Mouse (Mus musculus): Measurements from ENCODE around the gene Exoc6b. TPM values are rescaled to one million over a fixed set of nuclear protein-coding genes. Genes with fewer than 3 reads are reported as not detected.

The Exoc6b gene
- polyA plus RNA-seq, 1 experiment: 7.7 TPM

- Histone ChIP-seq H3K4me3 (ENCODE audit: insufficient read depth, poor library complexity, severe bottlenecking) (no peak overlapping the region), H3ac (ENCODE audit: control insufficient read depth, insufficient read length, low read depth) (no peak overlapping the region), H3K27me3 (ENCODE audit: control insufficient read depth, insufficient read depth, insufficient read length) (peaks cover 13% of the 10 kb centered on the region), H3K79me3 (ENCODE audit: low read depth) (no peaks in the 10 kb centered on the region), H3K79me2 (ENCODE audit: control insufficient read depth, insufficient read depth) (no peaks in the 10 kb centered on the region), H3K36me3 (ENCODE audit: control insufficient read depth, insufficient read depth) (no peaks in the 10 kb centered on the region)
- no peak for TF ChIP-seq USF1 (IDR thresholded peaks at IDR 0.05; ENCODE audit: low read depth)
- TF ChIP-seq MYOD1 (IDR thresholded peaks at IDR 0.05; ENCODE audit: control insufficient read depth, insufficient read length, low read depth): no peak
- TF ChIP-seq FOSL1 (IDR thresholded peaks at IDR 0.05; ENCODE audit: insufficient read depth, low read length, poor library complexity, severe bottlenecking): no peak
- TF ChIP-seq CEBPB (IDR thresholded peaks at IDR 0.05; ENCODE audit: low read depth): no peak
- TF ChIP-seq CTCF (IDR thresholded peaks at IDR 0.05; ENCODE audit: control insufficient read depth, insufficient read depth, insufficient read length): no peak
- TF ChIP-seq MYOG (IDR thresholded peaks at IDR 0.05; ENCODE audit: control insufficient read depth, extremely low read depth, insufficient read length): no peak
- no peak for TF ChIP-seq MAX (IDR thresholded peaks at IDR 0.05)
Measured at GRCm38 (mm10) chr6:84577898-84578297, 491.4 kb downstream of the Exoc6b start.

DNA sequence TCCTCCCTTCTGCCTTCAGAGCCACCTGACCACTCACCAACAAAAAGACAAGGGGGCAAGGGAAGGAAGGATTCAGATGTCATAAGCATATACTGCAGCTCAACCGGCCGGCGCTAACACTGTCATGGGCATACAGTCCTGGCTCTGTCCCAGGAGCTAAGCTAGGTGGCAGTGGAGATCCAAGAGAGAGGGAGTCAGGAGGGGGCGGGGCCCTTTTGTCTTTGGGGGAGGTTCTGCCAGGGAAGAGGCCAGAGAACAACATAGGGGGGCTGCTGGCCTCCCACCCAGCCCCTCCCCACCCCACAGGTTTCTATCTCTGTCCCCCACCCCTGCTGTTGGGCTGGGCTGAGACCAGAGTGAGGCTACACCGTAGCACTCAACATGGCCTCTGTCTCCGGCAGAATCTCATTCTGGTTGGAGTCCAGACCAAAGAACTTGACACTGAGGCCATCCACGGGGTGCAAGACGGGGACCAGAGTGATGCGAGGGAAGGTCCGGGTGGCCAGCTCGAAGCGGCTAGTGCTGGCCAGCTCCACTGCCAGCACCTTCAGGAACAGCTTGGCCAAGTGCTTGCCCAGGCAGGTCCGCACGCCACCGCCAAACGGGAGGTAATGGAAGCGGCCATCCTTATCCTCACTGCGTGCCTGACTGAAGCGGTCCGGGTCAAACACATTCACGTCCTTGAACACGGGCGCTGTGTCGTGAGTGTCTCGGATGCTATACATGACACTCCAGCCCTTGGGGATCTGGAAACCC lies 495.2 kb downstream of the Exoc6b start:
- H3K79me2 ChIP-seq (ENCODE audit: control insufficient read depth, insufficient read depth): no peaks in the 10 kb centered on the region
- H3K79me3 ChIP-seq (ENCODE audit: low read depth): no peaks in the 10 kb centered on the region
- no peaks in the 10 kb centered on the region for H3K36me3 ChIP-seq (ENCODE audit: control insufficient read depth, insufficient read depth)
- H3ac ChIP-seq (ENCODE audit: control insufficient read depth, insufficient read length, low read depth): no peak overlapping the region
- TF ChIP-seq MYOD1 (IDR thresholded peaks at IDR 0.05; ENCODE audit: control insufficient read depth, insufficient read length, low read depth) (no peak), MAX (IDR thresholded peaks at IDR 0.05) (no peak), CTCF (IDR thresholded peaks at IDR 0.05; ENCODE audit: control insufficient read depth, insufficient read depth, insufficient read length) (no peak), USF1 (IDR thresholded peaks at IDR 0.05; ENCODE audit: low read depth) (no peak), FOSL1 (IDR thresholded peaks at IDR 0.05; ENCODE audit: insufficient read depth, low read length, poor library complexity, severe bottlenecking) (no peak), MYOG (IDR thresholded peaks at IDR 0.05; ENCODE audit: control insufficient read depth, extremely low read depth, insufficient read length) (no peak)
- peaks cover 8% of the 10 kb centered on the region for H3K27me3 ChIP-seq (ENCODE audit: control insufficient read depth, insufficient read depth, insufficient read length)
- no peak overlapping the region for H3K4me3 ChIP-seq (ENCODE audit: insufficient read depth, poor library complexity, severe bottlenecking)

- no peak for TF ChIP-seq CEBPB (IDR thresholded peaks at IDR 0.05; ENCODE audit: low read depth)
Measured at GRCm38 (mm10) chr6:84570039-84570438, 499.3 kb downstream of the Exoc6b start.

DNA sequence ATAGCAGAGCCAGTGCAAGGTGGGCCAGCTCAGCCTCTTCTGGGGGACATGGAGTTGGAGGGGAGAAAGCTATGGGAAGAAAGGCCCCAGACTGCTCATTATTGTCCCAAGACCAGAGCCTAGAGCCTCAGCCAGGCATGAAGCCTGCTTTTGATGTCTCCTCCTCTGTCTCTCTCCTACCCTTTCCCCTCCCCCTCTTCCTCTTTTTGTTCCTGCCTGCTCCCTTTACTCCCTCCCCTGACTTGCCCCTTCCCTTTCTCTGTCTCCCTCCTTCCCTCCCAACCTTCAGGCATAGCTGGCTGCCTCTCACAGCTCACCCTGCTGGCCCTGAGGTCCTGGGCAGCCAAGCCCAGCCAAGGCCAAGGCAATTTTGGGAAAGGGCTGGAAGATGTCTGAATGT lies 499.7 kb downstream of the Exoc6b start:
- Histone ChIP-seq H3K79me3 (ENCODE audit: low read depth) (no peaks in the 10 kb centered on the region), H3K27me3 (ENCODE audit: control insufficient read depth, insufficient read depth, insufficient read length) (peaks cover 3% of the 10 kb centered on the region), H3K36me3 (ENCODE audit: control insufficient read depth, insufficient read depth) (no peaks in the 10 kb centered on the region), H3K4me3 (ENCODE audit: insufficient read depth, poor library complexity, severe bottlenecking) (no peak overlapping the region), H3K79me2 (ENCODE audit: control insufficient read depth, insufficient read depth) (no peaks in the 10 kb centered on the region), H3ac (ENCODE audit: control insufficient read depth, insufficient read length, low read depth) (no peak overlapping the region)
- TF ChIP-seq CEBPB (IDR thresholded peaks at IDR 0.05; ENCODE audit: low read depth): no peak
- no peak for TF ChIP-seq USF1 (IDR thresholded peaks at IDR 0.05; ENCODE audit: low read depth)
- TF ChIP-seq FOSL1 (IDR thresholded peaks at IDR 0.05; ENCODE audit: insufficient read depth, low read length, poor library complexity, severe bottlenecking): no peak
- TF ChIP-seq MAX (IDR thresholded peaks at IDR 0.05): no peak
- TF ChIP-seq MYOG (IDR thresholded peaks at IDR 0.05; ENCODE audit: control insufficient read depth, extremely low read depth, insufficient read length): no peak
- TF ChIP-seq MYOD1 (IDR thresholded peaks at IDR 0.05; ENCODE audit: control insufficient read depth, insufficient read length, low read depth): no peak
- no peak for TF ChIP-seq CTCF (IDR thresholded peaks at IDR 0.05; ENCODE audit: control insufficient read depth, insufficient read depth, insufficient read length)

More at GRCm38 (mm10) chr6:84570039-84570438, 499.3 kb downstream of the Exoc6b start:
- Histone ChIP-seq H3K27me3 (ENCODE audit: control insufficient read depth, insufficient read depth, insufficient read length) (peaks cover 3% of the 10 kb centered on the region), H3K79me2 (ENCODE audit: control insufficient read depth, insufficient read depth) (no peaks in the 10 kb centered on the region), H3K79me3 (ENCODE audit: low read depth) (no peaks in the 10 kb centered on the region), H3K4me3 (ENCODE audit: insufficient read depth, poor library complexity, severe bottlenecking) (no peak overlapping the region), H3K36me3 (ENCODE audit: control insufficient read depth, insufficient read depth) (no peaks in the 10 kb centered on the region), H3ac (ENCODE audit: control insufficient read depth, insufficient read length, low read depth) (no peak overlapping the region)

GRCm38 (mm10) chr6:84568880-84569279 lies 500.4 kb downstream of the Exoc6b start:
- H3K27me3 ChIP-seq (ENCODE audit: control insufficient read depth, insufficient read depth, insufficient read length): no peaks in the 10 kb centered on the region
- H3K36me3 ChIP-seq (ENCODE audit: control insufficient read depth, insufficient read depth): no peaks in the 10 kb centered on the region
- H3K4me3 ChIP-seq (ENCODE audit: insufficient read depth, poor library complexity, severe bottlenecking): no peak overlapping the region
- TF ChIP-seq USF1 (IDR thresholded peaks at IDR 0.05; ENCODE audit: low read depth) (no peak), MYOD1 (IDR thresholded peaks at IDR 0.05; ENCODE audit: control insufficient read depth, insufficient read length, low read depth) (no peak)
- no peaks in the 10 kb centered on the region for H3K79me2 ChIP-seq (ENCODE audit: control insufficient read depth, insufficient read depth)
- no peak overlapping the region for H3ac ChIP-seq (ENCODE audit: control insufficient read depth, insufficient read length, low read depth)
- no peaks in the 10 kb centered on the region for H3K79me3 ChIP-seq (ENCODE audit: low read depth)

Other genes starting within 250 kb of the Exoc6b start
- gene Spr, start 68.3 kb upstream of the Exoc6b start, polyA plus RNA-seq (2012; fragmentation: generic; extraction: Trizol): 96.7 TPM
- not detected for gene Emx1, start 117.9 kb upstream of the Exoc6b start, polyA plus RNA-seq (2012; fragmentation: generic; extraction: Trizol)